ENCODE assay signal across 23 mouse cellular contexts in genomic region chr12:44388220-44388619, GRCm38 (mm10). TPM values are rescaled to one million over a fixed set of nuclear protein-coding genes. Genes with fewer than 3 reads are reported as not detected.
A peak's percentile ranks its signal among the peaks of the same experiment; 100 is the strongest.
DNase-seq lines count a peak whose midpoint lies in the region; ATAC-seq and TF ChIP-seq lines count a peak whose summit lies in the region.
"Had no signal": no experiment of that assay in that cellular context is flagged by ENCODE, and none has a peak within 500 bp of the region (broad histone marks: within the 10 kb centered on the region; RNA-seq: fewer than 3 reads in every experiment).

No protein-coding gene starts in this region.

- H3K4me2 ChIP-seq in limb, embryonic 14.5 days (replicated peaks; ENCODE audit: low read depth, low read length, severe bottlenecking): no peak overlapping the region
- H3K4me2 ChIP-seq in lung, embryonic 15.5 days: no peak overlapping the region
- no peak overlapping the region for H3K4me2 ChIP-seq in lung, postnatal 0 days (replicated peaks; ENCODE audit: low read depth, low read length)
- H3K4me2 ChIP-seq: embryonic facial prominence, embryonic 12.5 days; embryonic facial prominence, embryonic 15.5 days; forebrain, embryonic 13.5 days; forebrain, embryonic 15.5 days had no signal

- no peak for ATAC-seq in limb, embryonic 14.5 days (ENCODE audit: low FRiP score, low read depth)
- ATAC-seq in lung, embryonic 15.5 days (ENCODE audit: borderline replicate concordance, extremely low read depth, low FRiP score, low TSS enrichment): peak; percentile 55; the same call in 1 of the 2 replicates
- ATAC-seq in lung, postnatal 0 days: no peak
- ATAC-seq: forebrain, embryonic 13.5 days; forebrain, embryonic 15.5 days; forebrain, postnatal 0 days had no signal

- H3K9ac ChIP-seq in limb, embryonic 14.5 days (ENCODE audit: low read depth, low read length, severe bottlenecking): no peak overlapping the region
- no peak overlapping the region for H3K9ac ChIP-seq in lung, embryonic 15.5 days
- H3K9ac ChIP-seq in lung, postnatal 0 days (replicated peaks; ENCODE audit: low read depth): no peak overlapping the region
- H3K9ac ChIP-seq: embryonic facial prominence, embryonic 12.5 days; embryonic facial prominence, embryonic 15.5 days; forebrain, embryonic 13.5 days; forebrain, embryonic 15.5 days; forebrain, postnatal 0 days had no signal

- H3K36me3 ChIP-seq in limb, embryonic 14.5 days (ENCODE audit: control insufficient read depth, insufficient read depth, low read length): no peaks in the 10 kb centered on the region
- H3K36me3 ChIP-seq in limb, embryonic 10.5 days: no peaks in the 10 kb centered on the region
- H3K36me3 ChIP-seq in lung, embryonic 15.5 days: no peaks in the 10 kb centered on the region
- H3K36me3 ChIP-seq in lung, postnatal 0 days (ENCODE audit: insufficient read depth, low read length): no peaks in the 10 kb centered on the region
- H3K36me3 ChIP-seq: embryonic facial prominence, embryonic 12.5 days; embryonic facial prominence, embryonic 15.5 days; forebrain, embryonic 15.5 days had no signal

- no peaks in the 10 kb centered on the region for H3K27me3 ChIP-seq in limb, embryonic 14.5 days (ENCODE audit: control insufficient read depth, insufficient read depth, low read length)
- no peaks in the 10 kb centered on the region for H3K27me3 ChIP-seq in limb, embryonic 10.5 days (ENCODE audit: low read depth, poor library complexity, severe bottlenecking)
- no peaks in the 10 kb centered on the region for H3K27me3 ChIP-seq in lung, embryonic 15.5 days
- no peaks in the 10 kb centered on the region for H3K27me3 ChIP-seq in lung, postnatal 0 days (replicated peaks; ENCODE audit: insufficient read depth, low read length)
- H3K27me3 ChIP-seq: embryonic facial prominence, embryonic 12.5 days; embryonic facial prominence, embryonic 15.5 days; forebrain, embryonic 13.5 days; forebrain, embryonic 15.5 days had no signal

- no peak for TF ChIP-seq CTCF in lung, postnatal 0 days (IDR thresholded peaks at IDR 0.05)

- DNase-seq in limb, embryonic 14.5 days (ENCODE audit: low spot score): peak; percentile 15
- DNase-seq in limb, embryonic 10.5 days (ENCODE audit: low spot score): no peak
- DNase-seq in lung, postnatal 0 days (ENCODE audit: low spot score): no peak
- DNase-seq in fibroblast of lung, adult 2 months (ENCODE audit: low read depth): peak; percentile 12
- no peak for DNase-seq in heart, adult 8-10 months (ENCODE audit: low spot score)
- DNase-seq: adrenal gland, adult 2 months; adrenal gland, postnatal 10 days; adrenal gland, postnatal 25 days; cerebellum, adult 11 months; cerebellum, adult 18-20 months; cerebellum, adult 8-10 months; cerebellum, adult 9-11 months; cerebellum, postnatal 14 days; cerebellum, postnatal 36 days; embryo, embryonic 11 days; forebrain, postnatal 0 days had no signal

- WGBS in limb, embryonic 14.5 days: 57% methylated on average over 1 of the region's 1 CpGs
- WGBS in limb, embryonic 10.5 days: 60% methylated on average over 1 of the region's 1 CpGs
- WGBS in lung, embryonic 15.5 days: 17% methylated on average over 1 of the region's 1 CpGs
- WGBS in lung, postnatal 0 days: 8% methylated on average over 1 of the region's 1 CpGs

- H3K27ac ChIP-seq in limb, embryonic 14.5 days (replicated peaks; ENCODE audit: low read depth, low read length): no peak overlapping the region
- no peak overlapping the region for H3K27ac ChIP-seq in limb, embryonic 10.5 days
- no peak overlapping the region for H3K27ac ChIP-seq in lung, embryonic 15.5 days
- H3K27ac ChIP-seq in lung, postnatal 0 days (ENCODE audit: low read length): no peak overlapping the region
- H3K27ac ChIP-seq: embryonic facial prominence, embryonic 12.5 days; embryonic facial prominence, embryonic 15.5 days; forebrain, embryonic 13.5 days; forebrain, embryonic 15.5 days had no signal

- no peak overlapping the region for H3K4me3 ChIP-seq in limb, embryonic 14.5 days (replicated peaks; ENCODE audit: low read length)
- H3K4me3 ChIP-seq in limb, embryonic 10.5 days: no peak overlapping the region
- H3K4me3 ChIP-seq in lung, embryonic 15.5 days: no peak overlapping the region
- H3K4me3 ChIP-seq in lung, postnatal 0 days (ENCODE audit: low read depth, low read length): no peak overlapping the region
- H3K4me3 ChIP-seq: embryonic facial prominence, embryonic 12.5 days; embryonic facial prominence, embryonic 15.5 days; erythroblast, embryonic 14.5 days; forebrain, embryonic 13.5 days; forebrain, embryonic 15.5 days had no signal

- no peak for TF ChIP-seq POLR2A in limb, embryonic 14.5 days (IDR thresholded peaks at IDR 0.05; ENCODE audit: borderline replicate concordance, extremely low read depth, insufficient read depth, insufficient read length)

- H3K9me3 ChIP-seq in limb, embryonic 14.5 days (ENCODE audit: control insufficient read depth, low read length): no peaks in the 10 kb centered on the region
- H3K9me3 ChIP-seq in limb, embryonic 10.5 days (replicated peaks): no peaks in the 10 kb centered on the region
- no peaks in the 10 kb centered on the region for H3K9me3 ChIP-seq in lung, embryonic 15.5 days
- no peaks in the 10 kb centered on the region for H3K9me3 ChIP-seq in lung, postnatal 0 days (ENCODE audit: low read length)
- H3K9me3 ChIP-seq: embryonic facial prominence, embryonic 12.5 days; embryonic facial prominence, embryonic 15.5 days; forebrain, embryonic 13.5 days; forebrain, embryonic 15.5 days had no signal

- H3K4me1 ChIP-seq in limb, embryonic 14.5 days (ENCODE audit: control insufficient read depth, insufficient read depth, low read length): no peaks in the 10 kb centered on the region
- no peaks in the 10 kb centered on the region for H3K4me1 ChIP-seq in limb, embryonic 10.5 days
- peaks cover 14% of the 10 kb centered on the region; the same call in 1 of the 2 replicates for H3K4me1 ChIP-seq in lung, embryonic 15.5 days
- no peaks in the 10 kb centered on the region for H3K4me1 ChIP-seq in lung, postnatal 0 days (ENCODE audit: insufficient read depth, low read depth, low read length)
- H3K4me1 ChIP-seq: embryonic facial prominence, embryonic 15.5 days had no signal

- no peak for TF ChIP-seq EP300 in lung, postnatal 0 days (IDR thresholded peaks at IDR 0.05)

RNA-seq across cellular contexts. Expression of gene Nrcam, which starts 59.5 kb away (rescaled TPM):
- polyA plus RNA-seq in limb, embryonic 14.5 days (2012; rRNA removed): 1.6 and 2.3 TPM in 2 replicates
- polyA plus RNA-seq in limb, embryonic 14.5 days (2014; fragmentation: Nextera tagmentation; extraction: Ambion mirVana): 3.6 and 4.0 TPM in 2 replicates
- 0.82 and 0.91 TPM in 2 replicates for polyA plus RNA-seq in limb, embryonic 10.5 days (2016; fragmentation: Nextera tagmentation; extraction: Ambion mirVana)
- 18.8 and 22.0 TPM in 2 replicates for polyA plus RNA-seq in lung, embryonic 15.5 days (2015; fragmentation: Nextera tagmentation; extraction: Ambion mirVana)
- 10.3 and 12.8 TPM in 2 replicates for polyA plus RNA-seq in lung, postnatal 0 days (2015; fragmentation: Nextera tagmentation; extraction: Ambion mirVana)
- under 1 TPM in 3 of 4 experiments, not detected in 1; 0.22 to 0.69 (median 0.55) TPM for total RNA-seq in heart, adult 8-10 months (2022)
- total RNA-seq: MEL had no signal
- polyA plus RNA-seq: erythroblast, embryonic 14.5 days had no signal

Comparison
In these comparisons a context has a peak if more than half of its experiments do, and no peak if none do; other contexts are left out.
1. DNase-seq: peak in limb, embryonic 14.5 days (single experiment) and fibroblast of lung, adult 2 months (single experiment); none in limb, embryonic 10.5 days (single experiment), lung, postnatal 0 days (single experiment) and heart, adult 8-10 months (single experiment).